Mouse (Mus musculus): ENCODE results near the gene Mapk7.

DNA sequence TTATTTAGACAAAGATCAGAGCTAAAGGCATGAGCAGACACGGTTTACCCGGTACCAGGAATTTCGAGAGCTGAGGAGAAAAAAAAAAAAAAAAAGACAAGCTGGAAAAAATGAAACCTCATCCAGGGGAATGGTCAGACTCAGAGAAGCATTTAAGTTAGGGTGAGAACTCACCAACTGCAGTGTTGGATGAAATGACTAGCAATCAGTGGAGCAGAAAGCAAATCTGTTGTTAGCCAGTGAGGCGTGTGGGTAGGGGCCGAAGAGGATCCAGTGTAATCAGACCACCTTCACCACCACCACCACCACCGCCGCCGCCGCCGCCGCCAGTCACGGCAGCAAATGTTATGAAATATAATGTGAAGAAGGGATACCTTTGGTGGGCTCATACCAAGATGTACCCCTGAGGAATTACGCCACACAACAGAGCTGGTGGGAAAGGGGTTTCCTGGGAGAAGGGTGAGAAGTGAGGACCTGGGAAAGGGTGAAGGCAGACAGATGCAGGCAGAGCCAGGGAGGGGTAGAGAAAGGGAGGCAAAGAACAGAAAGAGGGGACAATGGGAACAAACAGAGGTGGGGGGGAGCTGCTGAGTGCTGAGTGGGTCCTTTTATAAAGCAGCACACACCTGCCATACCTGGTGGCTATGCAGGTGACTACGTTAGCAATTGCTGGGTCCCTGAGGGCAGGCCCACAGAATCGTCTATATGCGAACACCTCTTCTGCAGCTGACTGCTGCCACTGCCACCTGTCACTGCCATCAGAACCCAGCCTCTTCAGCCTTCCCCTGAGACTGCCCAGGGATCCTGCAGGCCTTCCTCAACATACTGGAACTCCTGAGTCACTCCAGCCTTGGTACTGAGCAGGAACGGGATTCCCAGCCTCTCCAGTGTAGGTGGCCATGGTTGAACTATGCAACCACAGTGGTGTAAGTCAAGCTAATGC lies 16.4 kb downstream of the Mapk7 start:
- TF ChIP-seq CTCF (IDR thresholded peaks at IDR 0.05) = no peak
- TF ChIP-seq EP300 (IDR thresholded peaks at IDR 0.05) = no peak
